Mouse (Mus musculus): Measurements from ENCODE around the gene 6430548M08Rik.

6430548M08Rik gene

DNA sequence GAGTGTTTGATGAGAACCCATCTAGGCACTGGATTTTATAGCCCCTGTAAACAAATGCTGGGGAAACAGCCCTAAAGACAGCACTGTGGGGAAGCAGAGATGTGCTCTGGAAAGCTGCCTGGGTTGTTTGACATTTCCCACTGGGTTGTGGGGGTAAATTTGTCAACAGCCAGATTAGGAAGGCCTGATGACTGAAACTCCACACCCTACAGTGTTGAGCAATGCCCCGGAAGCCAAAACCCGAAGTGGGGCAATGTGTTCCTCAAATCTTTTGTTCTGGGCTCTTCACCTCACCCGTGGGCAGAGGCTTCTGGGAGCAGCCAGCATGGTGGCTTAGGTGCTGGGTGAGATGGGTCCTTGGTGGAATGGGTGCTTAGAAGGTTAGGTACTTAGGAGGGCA lies 4.8 kb upstream of the 6430548M08Rik start:
- no peak for DNase-seq (ENCODE audit: low read depth, low spot score)

DNA sequence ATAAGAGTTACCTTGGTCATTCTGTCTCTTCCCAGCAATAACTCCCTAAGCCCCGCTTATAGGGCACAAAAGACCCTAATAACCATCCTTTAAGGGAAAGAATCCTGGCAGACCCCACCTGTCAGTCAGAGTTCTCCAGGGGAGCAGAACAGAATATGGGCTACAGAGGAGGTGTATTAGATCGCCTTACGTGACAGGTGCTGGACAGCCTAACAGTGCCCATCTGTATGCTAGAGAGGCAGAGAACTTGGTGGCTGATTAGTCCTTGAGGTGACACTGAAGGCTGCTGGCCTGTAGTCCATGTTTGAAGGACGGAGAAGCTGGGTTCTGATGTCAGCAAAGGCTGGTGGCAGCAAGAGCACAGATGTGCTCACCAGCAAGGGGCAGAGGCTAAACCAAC lies 3.0 kb upstream of the 6430548M08Rik start:
- DNase-seq (ENCODE audit: low read depth, low spot score) = no peak

DNA sequence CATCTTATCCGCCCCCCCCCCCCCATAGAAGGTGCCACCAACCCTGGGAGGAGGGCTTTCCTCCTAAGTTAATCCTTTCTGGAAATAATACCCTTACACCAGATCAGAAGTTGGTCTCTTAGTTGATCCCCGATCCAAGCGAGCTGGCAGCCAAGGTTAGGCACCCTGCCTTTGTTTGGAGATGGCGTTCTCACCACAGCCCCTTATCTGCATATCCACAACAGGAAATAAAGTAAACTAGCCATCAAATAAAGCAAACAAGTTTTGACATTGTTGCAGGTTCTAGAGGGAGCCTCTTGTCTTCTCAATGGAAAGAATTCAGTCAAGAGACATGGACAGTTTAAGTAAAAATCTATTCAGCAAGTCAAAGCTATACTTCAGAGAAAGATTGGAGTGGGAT lies 2.6 kb upstream of the 6430548M08Rik start:
- DNase-seq (ENCODE audit: low read depth, low spot score) = no peak

DNA sequence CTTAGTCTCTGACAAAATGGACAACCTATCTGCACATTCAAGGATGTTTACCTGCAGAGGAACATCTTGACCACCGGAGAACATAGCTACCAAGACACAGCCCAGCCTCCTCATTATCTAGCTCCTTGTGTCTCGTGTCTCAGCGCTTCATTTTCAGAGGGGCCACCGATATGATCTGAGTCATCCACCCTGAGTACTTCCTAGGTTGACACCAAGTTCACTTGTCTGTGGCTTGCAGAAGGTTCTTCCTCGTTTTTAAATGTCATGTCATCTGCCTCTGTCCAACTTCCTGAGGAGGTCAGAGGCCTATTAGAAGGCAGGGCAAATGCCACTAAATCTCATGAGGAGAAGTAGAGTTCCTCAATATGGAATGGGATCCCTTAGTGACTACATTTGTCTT lies 1.4 kb upstream of the 6430548M08Rik start:
- no peak for DNase-seq (ENCODE audit: low read depth, low spot score)

DNA sequence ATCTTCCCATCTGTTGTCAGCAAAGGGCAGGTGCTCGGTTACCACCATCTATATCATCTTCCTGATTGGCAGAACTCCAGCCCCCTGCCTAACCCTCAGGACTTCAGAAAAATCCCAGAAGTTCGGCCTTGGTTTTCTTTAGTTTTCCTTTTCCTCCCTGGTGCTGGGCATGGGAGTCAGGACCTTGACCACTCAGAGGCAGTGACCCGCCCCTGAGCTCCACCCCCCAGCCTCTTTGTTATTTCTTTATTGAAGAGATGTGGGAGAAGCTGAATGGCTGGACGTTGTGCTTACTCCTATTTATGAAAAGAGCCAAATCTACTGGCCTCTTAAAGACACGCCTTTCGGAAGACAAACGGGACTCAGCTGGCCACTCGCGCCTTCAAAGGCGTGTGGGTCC lies 646 bp upstream of the 6430548M08Rik start:
- no peak for DNase-seq (ENCODE audit: low read depth, low spot score)

DNA sequence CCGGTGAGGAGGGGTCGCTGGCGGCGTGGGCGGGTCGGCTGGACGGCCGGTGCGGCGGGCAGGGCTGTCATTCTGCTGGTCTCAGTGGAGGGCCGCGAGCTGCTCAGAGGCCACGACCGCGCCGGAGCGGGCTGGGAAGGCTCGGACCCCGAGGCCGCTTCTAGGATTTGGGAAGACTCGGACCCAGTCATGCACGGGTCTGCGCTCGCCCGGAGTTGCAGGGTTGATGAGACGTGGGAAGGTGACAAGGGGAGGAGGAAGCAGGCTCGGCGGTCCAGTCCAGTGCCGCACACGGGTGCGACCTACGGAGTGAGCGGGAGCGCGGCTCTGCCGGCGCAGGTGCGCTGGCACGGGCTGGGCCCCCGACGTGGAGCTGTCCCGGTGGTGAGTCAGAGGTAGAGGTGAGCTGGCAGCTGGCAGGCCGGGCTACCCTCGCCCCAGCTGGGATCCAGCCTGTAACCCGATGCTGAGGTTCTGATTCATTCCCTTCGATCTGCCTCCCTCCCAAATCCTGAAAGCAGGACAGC lies 426 bp downstream of the 6430548M08Rik start:
- no peak for DNase-seq (ENCODE audit: low read depth, low spot score)

DNA sequence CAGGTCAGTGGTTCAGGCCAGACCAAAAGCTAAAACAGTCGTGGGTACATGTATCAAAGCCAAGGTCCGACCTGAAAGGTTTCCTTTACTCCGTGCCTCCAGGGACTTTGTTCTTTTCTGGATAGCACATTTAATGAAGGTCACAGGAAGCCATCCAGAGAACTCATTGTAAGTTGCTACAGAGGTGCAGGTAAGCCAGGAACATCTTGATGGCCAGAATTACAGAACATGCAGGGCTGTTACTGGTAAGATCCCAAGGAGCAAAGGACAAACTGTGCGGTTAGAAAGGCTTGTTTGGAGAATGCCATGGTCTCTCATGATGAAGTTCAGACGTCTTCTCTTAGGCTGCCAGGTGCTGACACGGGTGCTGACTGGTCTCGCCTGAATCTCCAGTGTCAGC lies 2.6 kb downstream of the 6430548M08Rik start:
- DNase-seq (ENCODE audit: low read depth, low spot score) = no peak

DNA sequence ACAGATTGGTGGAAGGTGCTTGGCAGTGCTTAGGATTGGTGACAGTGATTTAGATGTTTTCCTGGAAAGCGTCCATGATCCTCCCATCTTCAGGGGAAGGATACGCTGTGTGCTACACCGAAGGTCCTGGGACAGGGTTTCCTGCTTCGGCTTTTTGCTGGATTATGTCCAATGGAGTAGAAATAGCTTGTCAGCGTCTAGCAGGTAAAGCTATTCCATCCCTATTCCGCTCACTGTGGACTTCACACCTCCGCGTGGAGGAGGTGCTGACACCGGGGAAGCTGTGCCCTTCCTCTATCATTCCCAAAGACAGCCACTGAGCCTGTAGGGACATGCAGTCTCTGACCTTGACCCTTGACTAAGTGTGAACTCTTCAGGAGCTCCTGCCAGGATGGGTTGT lies 4.2 kb downstream of the 6430548M08Rik start:
- DNase-seq (ENCODE audit: low read depth, low spot score) = no peak

DNA sequence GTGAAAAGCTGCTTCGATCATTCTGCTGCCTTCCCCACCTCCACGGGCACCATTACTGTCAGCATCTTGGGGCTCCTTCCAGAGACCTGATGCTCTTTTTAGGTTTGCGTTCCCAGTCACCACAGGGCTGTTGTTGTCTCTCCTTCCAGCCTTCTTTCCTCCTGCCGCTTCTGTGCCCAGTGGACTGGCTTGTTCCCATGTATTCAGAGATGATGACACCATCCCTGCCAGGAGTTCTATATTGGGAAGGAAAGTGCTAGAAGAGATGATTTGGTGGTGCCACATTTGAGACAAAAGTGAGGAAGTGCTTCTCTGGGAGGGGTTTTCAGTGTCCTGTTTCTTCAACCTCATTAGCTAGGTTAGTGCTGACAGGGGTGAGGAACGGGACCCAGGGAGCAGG lies 4.9 kb downstream of the 6430548M08Rik start:
- no peak for DNase-seq (ENCODE audit: low read depth, low spot score)

DNA sequence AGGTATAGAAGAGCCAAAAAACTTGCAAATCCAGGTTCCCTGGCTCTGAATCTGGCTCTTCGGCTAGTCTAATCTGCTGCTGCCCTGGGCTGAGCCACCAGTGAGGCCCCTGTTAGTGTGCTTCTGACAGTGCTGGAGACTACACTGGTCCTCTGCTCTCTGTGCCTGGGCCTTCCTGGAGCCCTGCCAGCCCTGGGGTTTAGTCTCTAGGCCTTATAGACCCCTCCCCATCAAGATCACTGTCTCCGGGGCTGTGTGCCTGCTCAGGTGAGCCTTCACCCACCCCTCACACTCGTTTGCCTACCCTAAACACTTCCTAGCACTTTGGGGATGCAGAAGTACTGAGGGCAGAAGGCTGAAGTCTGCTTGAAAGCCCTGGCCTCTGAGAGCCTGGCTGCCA lies 5.5 kb downstream of the 6430548M08Rik start:
- DNase-seq (ENCODE audit: low read depth, low spot score) = no peak

DNA sequence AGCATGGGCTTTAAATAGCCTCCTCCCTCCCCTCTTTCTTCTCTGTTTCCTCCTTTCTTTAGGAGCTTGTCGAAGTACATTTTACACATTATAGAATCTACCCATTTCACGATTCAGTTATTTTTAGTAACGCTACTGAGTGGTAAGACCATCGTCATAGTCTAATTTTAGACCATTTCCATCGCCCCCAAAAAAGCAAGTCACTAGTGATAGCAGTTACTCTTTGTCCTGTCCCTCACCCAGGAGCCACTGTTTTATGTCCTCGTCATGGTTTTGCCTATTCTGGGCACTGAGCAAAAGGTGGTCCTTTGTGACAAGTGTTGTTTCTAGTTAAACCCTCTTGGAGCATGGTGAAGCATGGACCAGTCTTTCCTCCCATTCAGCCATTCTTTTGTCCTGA lies 6.0 kb downstream of the 6430548M08Rik start:
- no peak for DNase-seq (ENCODE audit: low read depth, low spot score)

DNA sequence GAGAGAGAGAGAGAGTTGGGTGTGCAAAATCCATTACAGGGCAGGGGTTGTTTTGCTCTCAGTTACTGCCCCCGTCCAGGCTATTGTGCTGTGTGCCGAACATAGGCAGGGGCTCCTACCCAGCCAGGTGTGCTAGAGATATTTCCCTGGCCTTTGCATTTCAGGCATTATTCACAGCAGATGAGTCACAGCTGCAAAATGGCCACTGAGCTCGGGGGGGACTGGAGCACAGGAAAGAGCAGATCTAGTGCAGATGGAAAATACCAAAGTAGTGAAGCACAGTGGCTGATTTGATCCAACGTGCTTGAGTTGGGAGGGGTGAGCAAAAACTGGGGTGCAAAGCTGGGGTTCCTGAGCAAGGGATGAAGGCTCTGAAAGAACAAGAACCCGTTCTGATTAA lies 7.0 kb downstream of the 6430548M08Rik start:
- DNase-seq (ENCODE audit: low read depth, low spot score) = no peak

DNA sequence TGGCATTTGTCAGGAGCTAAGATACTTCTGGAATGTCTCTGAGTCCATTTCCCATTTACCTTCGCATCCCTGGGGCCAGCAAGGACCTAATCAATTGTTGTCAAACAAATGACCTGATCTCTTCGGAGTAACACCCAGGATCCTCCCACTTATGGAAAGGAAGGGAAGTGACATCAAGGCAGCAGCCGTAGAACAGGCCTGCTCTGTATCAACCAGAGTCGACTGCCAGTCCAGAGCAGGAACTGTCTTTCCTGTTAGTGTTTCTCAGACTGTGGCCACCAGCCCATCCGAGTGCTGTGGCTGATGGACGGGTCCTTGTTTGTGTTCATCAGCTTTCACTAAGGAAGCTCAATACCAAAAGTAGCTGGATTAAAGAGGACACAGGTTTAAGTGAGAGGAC lies 10.3 kb downstream of the 6430548M08Rik start:
- DNase-seq (ENCODE audit: low read depth, low spot score) = no peak

DNA sequence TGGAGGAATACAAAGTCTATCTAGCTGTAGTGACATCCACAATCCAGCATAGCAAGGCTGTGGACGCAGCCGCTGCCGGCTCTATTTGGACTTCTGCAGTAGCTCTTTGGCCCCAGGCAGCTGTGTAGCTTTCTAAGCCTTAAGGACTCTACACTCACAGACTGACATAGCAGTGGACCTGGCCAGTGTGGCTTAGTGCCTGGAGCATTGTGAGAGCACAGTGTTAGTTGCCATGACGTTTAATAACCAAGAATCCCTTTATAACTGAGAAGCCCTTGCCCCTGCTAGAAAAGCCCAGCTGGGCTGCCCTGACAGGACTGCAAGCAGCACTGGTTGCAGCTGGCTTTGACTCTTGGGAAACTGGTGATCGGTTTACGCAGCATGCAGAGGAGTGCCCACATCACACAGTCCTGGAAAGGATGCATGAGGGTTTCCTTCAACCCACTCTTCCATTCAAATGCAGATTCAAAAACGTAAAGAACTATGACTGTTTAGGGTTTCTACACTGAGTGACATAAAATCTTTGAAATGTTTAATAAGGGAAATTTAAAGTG lies 11.0 kb downstream of the 6430548M08Rik start:
- DNase-seq (ENCODE audit: low read depth, low spot score) = no peak

DNA sequence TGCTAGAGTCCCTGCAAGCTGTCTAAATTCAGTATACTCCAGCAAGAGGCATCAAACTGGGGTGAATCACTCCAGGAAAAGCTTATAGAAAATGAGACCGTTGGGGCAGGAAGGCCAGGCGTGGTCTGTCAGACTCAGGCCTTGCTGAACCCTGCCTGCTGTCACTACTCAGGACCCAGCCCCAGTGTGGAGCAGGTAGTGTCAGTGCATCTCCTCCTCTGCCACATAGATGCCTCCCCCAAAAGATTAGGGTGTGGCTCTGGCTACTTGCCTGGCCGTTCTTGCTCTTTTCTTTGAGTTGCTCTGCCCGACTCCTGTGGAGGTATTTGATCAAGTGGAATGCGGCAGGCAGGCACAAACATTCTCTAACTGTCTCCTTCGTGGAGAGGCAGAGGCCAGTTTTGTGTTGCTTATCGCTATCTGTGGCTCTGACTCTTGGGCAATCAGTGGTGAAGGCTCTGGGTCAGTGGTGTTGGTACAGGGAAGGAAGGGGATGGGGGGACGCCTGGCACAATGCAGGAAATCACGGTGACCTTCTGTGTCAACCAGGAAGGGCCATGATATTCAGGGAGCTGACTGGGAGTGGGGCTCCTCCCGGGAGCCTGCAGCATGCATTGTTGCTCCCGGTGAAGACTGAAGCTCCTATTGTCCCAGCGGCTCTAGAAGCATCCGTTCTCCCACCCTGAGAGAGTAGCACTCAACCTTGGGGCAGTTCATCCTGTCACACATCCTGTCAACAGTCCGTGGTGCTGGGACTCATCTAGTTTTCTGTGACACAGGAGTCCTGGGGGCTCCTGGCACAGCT lies 12.6 kb downstream of the 6430548M08Rik start:
- DNase-seq (ENCODE audit: low read depth, low spot score) = no peak

DNA sequence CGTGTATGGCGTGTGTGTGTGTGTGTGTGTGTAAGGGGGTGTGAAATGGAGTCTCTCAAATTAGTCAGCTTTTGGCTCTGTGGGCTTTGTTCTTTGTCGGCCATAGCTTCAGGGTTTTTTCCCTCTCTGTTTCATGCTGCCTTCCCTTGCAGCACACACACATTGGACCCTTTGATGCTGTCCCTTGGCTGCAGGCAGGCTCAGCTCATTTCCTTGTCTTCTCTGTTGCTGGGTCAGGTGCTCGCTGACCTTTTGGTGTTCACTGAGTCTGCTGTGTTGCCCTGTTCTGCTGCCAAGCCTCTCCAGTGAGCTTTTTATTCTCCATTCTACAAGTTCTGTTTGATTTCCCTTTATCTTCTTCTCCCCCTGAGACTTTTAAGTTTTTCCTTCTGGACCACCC lies 15.6 kb downstream of the 6430548M08Rik start:
- no peak for DNase-seq (ENCODE audit: low read depth, low spot score)

DNA sequence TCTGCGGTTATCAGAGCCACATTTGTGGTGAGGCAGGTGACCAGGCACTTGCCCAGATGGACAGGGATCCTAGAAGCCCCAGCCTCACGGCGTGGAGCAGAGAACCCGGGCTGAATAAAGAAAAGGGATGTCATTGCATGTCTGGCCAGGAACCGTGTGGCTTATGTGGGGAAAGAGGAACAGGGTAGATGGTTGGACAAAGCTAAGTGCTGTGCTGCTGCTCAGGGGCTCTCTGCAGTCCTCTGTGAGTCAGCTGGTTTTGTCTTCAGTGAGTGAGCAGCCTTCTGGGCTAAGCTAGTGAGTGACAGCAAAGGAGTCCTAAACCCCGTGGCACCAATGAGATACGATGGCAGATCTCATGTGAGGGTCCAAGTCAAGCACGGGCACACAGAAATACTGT lies 17.2 kb downstream of the 6430548M08Rik start:
- DNase-seq (ENCODE audit: low read depth, low spot score) = no peak

DNA sequence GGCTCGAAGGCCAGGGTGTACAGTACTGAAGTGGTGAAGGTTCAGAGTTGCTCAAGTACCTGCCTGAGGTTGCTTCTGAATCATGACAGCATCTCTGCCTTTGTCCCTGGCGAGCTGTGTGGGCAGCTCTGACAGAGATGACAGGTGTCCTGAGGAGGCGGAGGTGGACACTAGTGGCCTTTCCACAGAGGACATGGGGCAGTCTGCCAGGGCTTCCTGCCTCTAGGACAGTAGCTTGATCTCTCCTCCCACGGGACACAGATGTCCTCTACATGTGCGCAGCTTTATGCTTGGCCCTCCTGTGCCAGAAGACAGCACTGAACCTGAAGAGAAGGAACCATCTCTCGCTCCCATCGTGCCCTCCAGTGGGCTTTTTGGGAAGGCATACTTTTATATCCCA lies 19.2 kb downstream of the 6430548M08Rik start:
- no peak for DNase-seq (ENCODE audit: low read depth, low spot score)

DNA sequence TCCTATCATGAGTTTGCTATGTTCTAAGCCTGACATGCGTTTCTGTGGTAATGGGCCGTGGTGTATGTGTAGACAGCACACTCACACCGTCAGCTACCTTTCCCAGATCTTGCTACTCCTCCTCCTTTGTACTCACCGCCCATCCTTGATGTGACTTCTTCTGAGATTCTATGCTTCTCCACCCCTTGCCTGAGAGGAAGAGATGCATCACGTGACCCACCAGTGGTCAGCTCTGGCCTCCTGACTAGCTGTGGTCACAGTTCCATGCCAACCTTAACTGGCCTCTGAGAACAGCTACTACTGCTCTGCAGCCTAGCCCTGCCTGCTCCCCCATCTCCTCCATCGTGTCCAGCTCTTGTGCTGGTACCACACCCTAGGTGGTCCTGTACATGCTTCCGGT lies 21.7 kb downstream of the 6430548M08Rik start:
- DNase-seq (ENCODE audit: low read depth, low spot score) = no peak

DNA sequence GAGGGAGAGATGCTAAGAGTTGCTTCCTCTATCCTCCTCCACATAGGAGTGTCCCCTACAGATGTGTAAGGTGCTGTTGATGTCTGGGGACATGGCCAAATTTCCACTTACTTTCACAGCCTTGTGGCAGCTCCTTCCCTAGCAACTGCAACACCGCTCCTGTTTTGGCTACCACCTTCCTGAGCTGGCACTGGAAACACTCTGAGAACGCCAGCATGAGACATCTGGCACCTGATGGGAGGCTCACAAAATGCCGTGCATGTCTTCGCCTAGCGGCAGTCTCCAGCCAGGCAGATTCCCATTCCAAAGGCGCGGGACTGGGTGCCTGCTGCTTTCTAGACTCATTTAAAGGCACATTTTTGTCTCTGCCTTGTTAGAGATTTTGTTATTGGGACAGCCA lies 22.7 kb downstream of the 6430548M08Rik start:
- peak; percentile 89 for DNase-seq (ENCODE audit: low read depth, low spot score)

DNA sequence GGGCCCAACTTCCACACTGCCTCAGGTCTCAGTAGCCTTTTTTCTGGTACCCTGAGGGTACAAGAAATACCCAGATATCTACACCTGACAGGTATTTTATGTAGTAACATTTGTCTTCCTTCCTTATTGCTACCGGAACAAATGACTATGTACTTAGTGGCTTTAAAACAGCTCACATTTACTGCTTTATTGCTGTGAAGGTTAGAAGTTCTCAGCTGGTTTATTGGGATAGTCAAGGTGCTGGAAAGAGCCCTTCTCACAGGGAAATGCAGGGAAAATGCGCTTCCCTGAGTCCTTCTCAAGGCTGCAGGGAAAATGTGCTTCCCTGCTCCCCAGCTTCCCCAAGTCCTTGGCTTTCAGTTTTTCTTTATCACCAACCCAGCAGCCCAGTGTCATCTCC lies 25.0 kb downstream of the 6430548M08Rik start:
- DNase-seq (ENCODE audit: low read depth, low spot score) = no peak

DNA sequence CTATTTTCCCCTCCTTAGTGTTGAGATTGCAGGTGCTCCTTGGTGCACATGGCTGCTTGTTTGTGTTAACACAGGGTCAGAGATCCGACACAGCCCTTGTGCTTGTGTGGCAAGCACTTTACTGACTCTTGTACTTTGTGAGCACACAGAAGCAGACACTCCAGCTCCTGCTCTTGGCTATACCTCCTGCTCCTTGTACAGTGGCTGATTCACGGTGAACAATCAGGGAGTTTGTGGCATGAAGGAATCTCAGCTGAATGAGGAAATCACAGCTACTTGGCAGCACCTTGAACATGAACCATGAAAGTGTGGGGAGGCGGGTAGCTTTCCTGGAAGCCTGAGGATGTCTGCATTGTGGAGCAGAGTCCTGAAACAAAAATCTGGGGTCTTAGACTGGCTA lies 26.8 kb downstream of the 6430548M08Rik start:
- DNase-seq (ENCODE audit: low read depth, low spot score) = no peak

DNA sequence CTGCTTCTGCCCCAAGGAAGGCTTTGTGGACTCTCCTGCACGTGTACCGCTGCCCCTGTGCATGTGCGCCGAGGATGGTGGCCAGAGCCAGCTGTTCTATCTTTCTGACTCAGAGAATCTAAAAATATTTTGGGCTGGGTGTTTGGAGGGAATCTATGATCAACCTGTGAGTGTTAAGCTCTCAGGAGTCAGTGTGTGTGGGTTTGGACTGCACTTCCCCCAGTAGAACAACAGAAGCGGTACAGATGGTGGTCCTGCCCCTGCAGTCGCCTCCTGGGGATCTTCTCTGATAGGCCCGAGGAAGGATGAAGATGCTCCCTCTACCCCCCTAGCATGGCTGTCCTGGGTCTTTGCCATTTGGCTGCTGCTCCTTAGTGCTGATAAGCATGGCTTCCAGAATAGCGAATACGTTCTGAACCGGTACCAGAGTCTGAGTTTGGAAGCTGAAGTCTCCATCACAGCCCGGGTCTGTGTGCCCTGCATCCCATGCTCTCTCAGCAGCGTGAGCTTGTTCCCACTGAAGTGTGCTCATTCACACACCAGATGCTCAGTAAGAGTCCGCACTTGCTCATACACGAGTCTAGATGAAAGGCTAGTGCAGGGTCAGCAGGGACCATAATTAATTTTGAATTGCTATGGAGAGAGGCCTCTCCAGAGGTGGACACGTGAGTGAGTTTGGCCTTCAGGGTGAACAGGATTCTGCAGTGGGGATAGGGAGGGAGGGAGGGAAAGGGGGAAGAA lies 30.1 kb downstream of the 6430548M08Rik start:
- peak; percentile 70 for DNase-seq (ENCODE audit: low read depth, low spot score)
